Mouse (Mus musculus) lung, embryonic 15.5 days (tissue): ENCODE data around the gene Ldlrad1. TPM values are rescaled to one million over a fixed set of nuclear protein-coding genes. Genes with fewer than 3 reads are reported as not detected.
A peak's percentile ranks its signal among the peaks of the same experiment; 100 is the strongest.

Experiments used
- ATAC-seq: fragments of 200-750 bp; cut with Nextera tagmentation; 2 replicates; pipeline ENCODE4 v1.8.0; 2017; ENCODE audit warnings: moderate number of reproducible peaks, borderline replicate concordance; ENCODE audit not compliant: low FRiP score, low TSS enrichment; ENCODE audit errors: extremely low read depth
- H3K27ac ChIP-seq: fragments of 300-500 bp; sonication (generic); 2 replicates; pipeline ENCODE4 v1.5.1; 2015; ENCODE audit warnings: moderate library complexity, mild to moderate bottlenecking, inconsistent platforms
- H3K27me3 ChIP-seq: fragments of 300-500 bp; sonication (generic); 2 replicates; pipeline ENCODE4 v1.6.1; 2015; ENCODE audit warnings: inconsistent platforms
- H3K36me3 ChIP-seq: fragments of 300-500 bp; sonication (generic); 2 replicates; pipeline ENCODE4 v1.6.1; 2015; ENCODE audit warnings: inconsistent platforms
- H3K4me1 ChIP-seq: fragments of 300-500 bp; sonication (generic); 2 replicates; pipeline ENCODE4 v1.6.1; 2015; ENCODE audit warnings: inconsistent platforms
- H3K4me2 ChIP-seq: fragments of 300-500 bp; sonication (generic); 2 replicates; pipeline ENCODE4 v1.6.1; 2015; ENCODE audit warnings: inconsistent platforms, mild to moderate bottlenecking, moderate library complexity
- H3K4me3 ChIP-seq: fragments of 300-500 bp; sonication (generic); 2 replicates; pipeline ENCODE4 v1.5.1; 2015; ENCODE audit warnings: mild to moderate bottlenecking, inconsistent platforms
- H3K9ac ChIP-seq: fragments of 300-500 bp; sonication (generic); 2 replicates; pipeline ENCODE4 v1.6.1; 2015; ENCODE audit warnings: inconsistent platforms
- H3K9me3 ChIP-seq: fragments of 300-500 bp; sonication (generic); 2 replicates; pipeline ENCODE4 v1.6.1; 2016; ENCODE audit warnings: inconsistent platforms
- WGBS: fragments of 180-500 bp; shearing (Covaris S2); methylation state at CpG from one replicate; pipeline ENCODE4 v1.1.7; 2015; 5-methylcytosine and 5-hydroxymethylcytosine counted together
- polyA plus RNA-seq: library from polyadenylated mRNA; unstranded; fragments of >200 nt; fragmentation: Nextera tagmentation; extraction: Ambion mirVana; gene quantifications from 2 replicates; pipeline ENCODE4 v1.2.1, GENCODE M21; 2015

The Ldlrad1 gene
- 0.15 TPM in 1 of 2 replicates, not detected in the other for polyA plus RNA-seq

DNA sequence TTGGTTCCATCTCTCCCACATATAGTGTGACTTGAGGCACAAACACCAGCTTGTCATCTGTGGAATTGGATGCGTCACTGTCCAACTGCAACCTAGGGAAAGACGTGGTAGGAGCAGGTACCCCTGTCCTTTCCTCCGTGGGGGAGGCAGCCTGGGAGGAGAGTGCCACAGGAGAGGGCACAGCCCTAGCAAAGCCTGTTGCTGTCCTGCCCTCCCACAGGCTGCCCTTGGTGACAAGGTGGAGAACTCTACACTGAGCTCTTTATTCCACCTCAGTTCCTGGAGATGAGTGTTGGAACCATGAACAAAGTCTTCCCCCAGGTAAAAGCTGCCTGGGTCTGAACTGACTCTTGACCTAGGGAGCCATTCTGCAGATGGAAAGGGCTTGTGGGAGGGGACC is at the start of gene Ldlrad1:
Ldlrad1 (plus strand) TSS at position 301 of the 400 bp plus-strand sequence.
- no peak within 1 kb of the TSS for H3K4me3 ChIP-seq
- H3K4me1 ChIP-seq, result peaks cover 32% of the 10 kb centered on the region
- H3K4me2 ChIP-seq, result no peak within 1 kb of the TSS; the same call in 1 of the 2 replicates
- no peaks in the 10 kb centered on the region for H3K27me3 ChIP-seq
- no peak within 1 kb of the TSS for H3K9ac ChIP-seq
- H3K9me3 ChIP-seq, result no peaks in the 10 kb centered on the region
- H3K36me3 ChIP-seq, result peaks cover 13% of the 10 kb centered on the region
- no peak for ATAC-seq
- peak within 1 kb of the TSS; percentile 87 for H3K27ac ChIP-seq
- 81% methylated on average over 3 of the region's 3 CpGs for WGBS

DNA sequence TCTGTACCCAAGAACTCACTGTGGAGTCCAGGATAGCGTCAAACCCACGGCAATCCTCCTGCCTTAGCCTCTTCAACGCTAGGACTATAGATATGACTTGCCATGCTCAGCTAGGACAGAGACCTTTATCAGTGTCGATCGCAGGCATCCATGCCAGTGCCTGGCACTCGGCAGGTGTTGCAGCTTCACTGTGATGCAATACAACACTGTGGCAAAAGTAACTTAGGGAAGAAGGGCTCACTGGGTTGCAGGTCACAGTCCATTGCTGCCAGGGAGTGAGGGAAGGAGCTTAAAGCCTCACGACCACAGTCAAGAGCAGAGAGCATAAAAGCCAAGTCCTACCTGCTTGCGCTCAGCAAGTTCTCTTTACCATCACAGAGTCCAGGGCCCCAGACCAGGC is 48.8 kb upstream of the Ldlrad1 start:
- peaks cover 19% of the 10 kb centered on the region for H3K36me3 ChIP-seq

DNA sequence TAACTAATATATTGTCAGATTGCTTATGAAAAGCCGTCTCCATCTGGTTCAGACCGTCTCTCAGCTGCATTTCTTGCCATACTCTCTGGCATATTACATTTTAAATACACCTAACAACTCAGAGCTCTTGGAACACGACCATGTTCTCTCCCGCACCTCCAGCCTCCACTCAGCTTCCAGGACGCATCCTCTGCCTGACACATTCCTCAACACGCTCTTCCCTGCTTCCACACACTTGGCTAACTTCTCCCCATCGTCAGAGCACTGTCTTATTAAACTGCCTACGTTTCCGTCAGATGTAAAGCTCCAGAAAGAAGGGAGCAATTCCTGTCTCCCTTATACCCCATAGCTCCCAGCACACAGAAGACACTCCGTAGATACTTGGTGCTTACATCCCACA is 45.6 kb upstream of the Ldlrad1 start:
- 0 out of 2 replicates have a peak, but pooled peaks have one; percentile 19 for ATAC-seq

More for the DNA sequence above, 48.8 kb upstream of the Ldlrad1 start:
- H3K4me1 ChIP-seq, result peaks cover 10% of the 10 kb centered on the region; the same call in 1 of the 2 replicates
- no peak for ATAC-seq
- no peaks in the 10 kb centered on the region for H3K9me3 ChIP-seq
- WGBS, result 86% methylated on average over 8 of the region's 8 CpGs
- no peak overlapping the region for H3K4me2 ChIP-seq
- H3K27me3 ChIP-seq, result no peaks in the 10 kb centered on the region
- H3K9ac ChIP-seq, result no peak overlapping the region
- no peak overlapping the region for H3K27ac ChIP-seq
- H3K4me3 ChIP-seq, result no peak overlapping the region

DNA sequence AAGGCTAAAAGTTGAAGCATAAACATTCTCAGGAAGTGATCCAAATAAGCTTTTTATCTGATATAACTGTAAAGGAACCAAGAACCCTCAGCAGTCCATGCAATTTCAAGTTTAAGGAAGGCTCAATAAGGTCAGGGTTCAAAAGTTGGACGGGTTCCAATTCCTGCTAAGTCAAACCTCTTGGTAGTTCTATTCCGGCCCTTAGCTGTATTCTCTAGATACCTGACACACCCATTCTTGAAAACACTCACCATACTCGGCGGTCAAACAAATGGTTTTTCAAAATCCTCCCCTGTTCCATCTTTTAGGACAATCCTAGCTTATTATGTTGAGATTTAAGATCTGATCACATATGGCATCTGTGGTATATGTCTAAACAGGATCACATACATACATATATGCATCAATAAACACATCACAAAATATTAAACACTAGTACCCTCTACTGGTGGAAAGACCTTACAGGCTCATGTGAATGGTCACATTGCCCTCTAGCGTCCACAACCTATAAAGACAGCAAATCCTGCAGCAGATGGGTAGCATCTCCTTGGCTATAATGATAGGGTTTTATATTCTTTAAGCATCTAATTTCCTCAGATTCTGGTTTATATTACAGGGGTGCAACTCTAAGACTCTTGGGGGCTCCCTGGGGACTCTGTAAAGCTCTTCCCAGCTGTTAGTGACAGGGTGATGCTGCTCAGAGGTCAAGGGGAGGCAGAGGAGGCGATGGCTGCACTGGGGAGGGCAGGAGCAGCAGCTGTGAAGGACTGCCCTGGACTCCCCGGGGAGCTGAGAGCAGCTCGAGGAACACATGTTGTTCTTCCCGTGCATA is 45.0 kb upstream of the Ldlrad1 start:
- Histone ChIP-seq H3K36me3 (peaks cover 14% of the 10 kb centered on the region; the same call in 1 of the 2 replicates), H3K9ac (no peak overlapping the region), H3K27me3 (no peaks in the 10 kb centered on the region), H3K27ac (no peak overlapping the region), H3K4me3 (no peak overlapping the region), H3K4me1 (peaks cover 10% of the 10 kb centered on the region; the same call in 1 of the 2 replicates), H3K4me2 (peak overlapping the region; percentile 10; the same call in 1 of the 2 replicates), H3K9me3 (no peaks in the 10 kb centered on the region)
- ATAC-seq, result peak; percentile 74
- WGBS, result 27% methylated on average over 9 of the region's 9 CpGs

More for the DNA sequence above, 45.6 kb upstream of the Ldlrad1 start:
- Histone ChIP-seq H3K27ac (no peak overlapping the region), H3K9ac (no peak overlapping the region), H3K27me3 (no peaks in the 10 kb centered on the region), H3K4me1 (peaks cover 10% of the 10 kb centered on the region; the same call in 1 of the 2 replicates), H3K4me2 (no peak overlapping the region), H3K9me3 (no peaks in the 10 kb centered on the region), H3K36me3 (peaks cover 17% of the 10 kb centered on the region; the same call in 1 of the 2 replicates), H3K4me3 (no peak overlapping the region)
- 57% methylated on average over 10 of the region's 10 CpGs for WGBS

DNA sequence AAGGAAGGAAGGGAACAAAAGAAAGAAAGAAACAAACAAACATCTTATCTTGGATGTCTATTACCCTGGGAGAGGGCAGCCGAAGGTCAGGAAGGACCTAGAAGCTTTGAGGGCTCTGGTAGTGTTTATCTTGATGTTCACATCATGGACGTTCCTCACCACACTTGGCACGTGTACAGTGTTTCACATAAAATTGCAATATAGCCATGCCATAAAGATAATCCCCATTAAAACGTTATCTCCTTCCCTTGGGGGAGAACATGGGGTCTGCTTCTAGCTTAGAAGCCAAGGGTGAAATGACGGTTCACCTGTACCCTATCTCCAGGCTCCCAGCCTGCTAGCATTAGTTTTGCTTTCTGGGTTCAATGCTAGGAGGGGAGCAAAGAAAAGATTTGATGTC is 42.3 kb upstream of the Ldlrad1 start:
- Histone ChIP-seq H3K36me3 (peaks cover 11% of the 10 kb centered on the region; the same call in 1 of the 2 replicates), H3K4me1 (peaks cover 10% of the 10 kb centered on the region; the same call in 1 of the 2 replicates), H3K27ac (no peak overlapping the region), H3K27me3 (no peaks in the 10 kb centered on the region), H3K9ac (no peak overlapping the region), H3K9me3 (no peaks in the 10 kb centered on the region), H3K4me3 (no peak overlapping the region), H3K4me2 (no peak overlapping the region)
- ATAC-seq, result no peak
- 60% methylated on average over 5 of the region's 5 CpGs for WGBS

DNA sequence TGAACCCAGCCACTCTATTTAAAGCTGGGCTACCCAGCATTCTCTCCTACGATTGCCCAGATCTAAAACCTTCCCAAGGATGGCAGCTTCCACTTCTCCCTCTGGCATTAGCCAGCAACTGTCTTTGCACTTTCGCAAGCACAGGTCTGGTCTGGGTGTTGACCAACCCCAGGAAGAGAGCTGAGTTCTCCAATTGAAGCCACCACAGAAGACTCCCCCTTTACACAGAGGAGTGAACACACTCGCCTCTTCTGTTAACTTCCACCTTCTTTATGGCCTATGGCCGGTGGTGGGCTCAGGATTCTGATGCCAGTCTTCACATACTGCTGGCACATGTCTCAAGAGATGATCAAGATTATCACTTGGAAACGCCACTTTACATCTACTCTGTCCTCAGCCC is 41.2 kb upstream of the Ldlrad1 start:
- Histone ChIP-seq H3K27me3 (no peaks in the 10 kb centered on the region), H3K4me3 (no peak overlapping the region), H3K9ac (no peak overlapping the region), H3K4me2 (no peak overlapping the region), H3K4me1 (peaks cover 10% of the 10 kb centered on the region; the same call in 1 of the 2 replicates), H3K36me3 (peaks cover 14% of the 10 kb centered on the region; the same call in 1 of the 2 replicates), H3K9me3 (no peaks in the 10 kb centered on the region), H3K27ac (no peak overlapping the region)
- ATAC-seq, result no peak
- WGBS, result 81% methylated on average over 5 of the region's 5 CpGs

DNA sequence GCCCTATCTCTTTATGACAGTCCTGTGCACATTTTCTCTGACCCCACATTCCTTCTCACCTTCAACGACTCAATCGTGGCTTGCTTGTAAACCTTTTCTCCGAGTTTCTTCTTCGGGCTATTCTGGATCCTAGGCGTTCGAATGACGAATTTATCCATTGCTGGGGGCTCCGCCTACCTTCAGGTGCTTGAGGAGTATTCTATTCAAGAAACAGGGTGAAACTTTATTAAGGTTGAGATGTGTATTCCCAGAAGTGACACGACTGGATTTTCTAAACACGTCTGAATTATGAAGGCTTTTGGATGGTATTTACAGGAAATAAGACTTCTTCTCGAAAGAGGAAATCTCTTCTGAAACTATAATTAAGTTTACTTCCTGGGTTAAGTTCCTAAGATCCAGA is 31.5 kb upstream of the Ldlrad1 start:
- Histone ChIP-seq H3K4me1 (peaks cover 24% of the 10 kb centered on the region), H3K4me3 (peak overlapping the region; percentile 65), H3K27me3 (no peaks in the 10 kb centered on the region), H3K4me2 (peak overlapping the region; percentile 62), H3K9ac (peak overlapping the region; percentile 79), H3K36me3 (peaks cover 11% of the 10 kb centered on the region; the same call in 1 of the 2 replicates), H3K27ac (peak overlapping the region; percentile 99), H3K9me3 (no peaks in the 10 kb centered on the region)
- WGBS, result 20% methylated on average over 11 of the region's 11 CpGs
- no peak for ATAC-seq

DNA sequence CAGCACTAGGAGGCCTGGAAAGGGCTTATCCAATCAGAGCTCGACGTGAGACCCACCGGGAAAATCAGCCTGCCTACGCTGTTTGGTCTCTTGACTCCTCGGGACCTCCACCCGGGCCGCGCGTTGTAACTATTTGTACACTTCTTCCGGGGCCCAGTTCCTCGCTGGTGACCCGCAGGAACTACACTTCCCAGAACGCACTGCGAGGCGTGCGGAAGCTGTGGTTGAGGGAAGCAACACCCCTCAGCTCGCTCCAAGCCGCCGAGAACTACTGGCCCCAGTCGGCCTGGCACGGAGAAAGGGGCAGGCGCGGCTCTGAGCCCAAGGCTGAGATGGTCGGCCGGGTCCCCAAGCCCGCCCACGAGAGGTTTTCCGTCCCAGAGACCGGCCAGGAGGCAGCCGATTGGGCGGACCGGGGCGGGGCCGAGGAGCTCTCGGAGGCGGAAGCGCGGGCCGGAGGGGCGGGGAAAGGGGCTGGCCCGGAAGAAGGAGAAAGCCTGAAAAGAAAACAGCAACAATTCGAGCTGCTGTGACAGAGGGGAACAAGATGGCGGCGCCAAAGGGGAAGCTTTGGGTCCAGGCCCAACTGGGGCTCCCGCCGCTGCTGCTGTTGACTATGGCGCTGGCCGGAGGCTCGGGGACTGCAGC is 30.7 kb upstream of the Ldlrad1 start, which contains the start of gene Tmem59:
Tmem59 (plus strand) TSS at position 218 of the 648 bp plus-strand sequence.
- H3K4me1 ChIP-seq, result peaks cover 24% of the 10 kb centered on the region
- H3K9me3 ChIP-seq, result no peaks in the 10 kb centered on the region
- no peaks in the 10 kb centered on the region for H3K27me3 ChIP-seq
- H3K36me3 ChIP-seq, result peaks cover 7% of the 10 kb centered on the region; the same call in 1 of the 2 replicates
- peak within 1 kb of the TSS; percentile 62 for H3K4me2 ChIP-seq
- H3K27ac ChIP-seq, result peak within 1 kb of the TSS; percentile 99
- H3K4me3 ChIP-seq, result peak within 1 kb of the TSS; percentile 65
- peak within 1 kb of the TSS; percentile 79 for H3K9ac ChIP-seq
- WGBS, result under 1% methylated on average over 49 of the region's 49 CpGs
- peak; percentile 96 for ATAC-seq

DNA sequence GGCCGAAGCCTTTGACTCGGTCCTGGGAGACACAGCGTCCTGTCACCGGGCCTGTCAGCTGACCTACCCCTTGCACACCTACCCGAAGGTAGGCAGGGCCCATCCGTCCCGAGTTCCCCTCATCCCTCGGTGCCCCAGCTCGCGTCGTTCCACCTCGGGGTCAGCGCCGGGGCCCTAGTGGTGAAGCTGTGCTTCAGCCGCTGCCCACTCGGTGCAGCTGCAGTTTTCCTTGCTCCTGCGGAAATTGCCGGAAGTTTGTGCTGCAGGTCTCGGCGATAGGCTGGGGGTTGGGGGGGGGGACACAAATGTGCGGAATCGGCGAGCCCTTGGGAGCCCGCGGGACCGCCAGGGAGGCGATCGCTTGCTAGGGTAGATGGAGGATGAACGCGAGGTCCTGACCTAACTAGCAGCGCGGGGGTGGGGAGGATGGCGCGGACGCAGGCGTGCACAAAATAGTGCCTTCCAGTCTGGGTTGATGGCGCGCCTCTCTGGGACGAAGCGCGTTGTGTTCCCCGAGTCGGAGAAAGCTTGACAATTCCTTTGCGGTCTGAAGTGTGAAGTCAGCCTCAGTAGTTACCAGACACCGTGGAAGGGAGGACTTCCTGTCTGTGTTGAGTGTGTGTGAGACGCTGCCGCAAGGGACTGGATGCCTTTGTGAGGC is 30.0 kb upstream of the Ldlrad1 start, which contains the start of gene Tceanc2:
Tceanc2 (minus strand) TSS at position 287 of the 661 bp plus-strand sequence.
- Histone ChIP-seq H3K4me1 (peaks cover 24% of the 10 kb centered on the region), H3K27ac (peak within 1 kb of the TSS; percentile 99), H3K36me3 (peaks cover 5% of the 10 kb centered on the region; the same call in 1 of the 2 replicates), H3K4me3 (peak within 1 kb of the TSS; percentile 65), H3K27me3 (no peaks in the 10 kb centered on the region), H3K9me3 (no peaks in the 10 kb centered on the region), H3K4me2 (peak within 1 kb of the TSS; percentile 62), H3K9ac (peak within 1 kb of the TSS; percentile 79)
- ATAC-seq, result peak; percentile 69
- under 1% methylated on average over 47 of the region's 47 CpGs for WGBS

DNA sequence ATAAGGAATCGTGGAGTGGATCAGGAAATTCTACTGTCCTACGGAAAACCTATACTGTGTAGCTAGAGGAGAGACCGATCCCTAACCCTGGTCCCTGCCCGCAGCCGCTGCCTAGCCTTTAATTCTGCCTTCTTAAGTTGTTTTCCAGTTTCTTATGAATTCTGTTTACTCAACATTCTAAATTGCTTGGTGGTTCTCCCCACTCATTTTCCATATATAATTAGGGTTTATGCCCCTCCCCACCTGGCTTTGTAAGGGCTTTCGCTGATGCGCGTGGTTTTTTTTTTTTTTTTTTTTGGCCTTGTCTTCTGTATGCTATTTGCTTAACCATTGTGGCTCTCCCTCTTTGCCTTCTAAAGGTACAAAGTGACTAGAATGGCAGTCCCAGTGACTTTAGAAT is 29.4 kb upstream of the Ldlrad1 start:
- Histone ChIP-seq H3K36me3 (peaks cover 3% of the 10 kb centered on the region; the same call in 1 of the 2 replicates), H3K9ac (peak overlapping the region; percentile 79), H3K27ac (peak overlapping the region; percentile 99), H3K4me3 (peak overlapping the region; percentile 65), H3K27me3 (no peaks in the 10 kb centered on the region), H3K4me1 (peaks cover 24% of the 10 kb centered on the region), H3K9me3 (no peaks in the 10 kb centered on the region), H3K4me2 (peak overlapping the region; percentile 62)
- no peak for ATAC-seq
- WGBS, result 2% methylated on average over 8 of the region's 8 CpGs

DNA sequence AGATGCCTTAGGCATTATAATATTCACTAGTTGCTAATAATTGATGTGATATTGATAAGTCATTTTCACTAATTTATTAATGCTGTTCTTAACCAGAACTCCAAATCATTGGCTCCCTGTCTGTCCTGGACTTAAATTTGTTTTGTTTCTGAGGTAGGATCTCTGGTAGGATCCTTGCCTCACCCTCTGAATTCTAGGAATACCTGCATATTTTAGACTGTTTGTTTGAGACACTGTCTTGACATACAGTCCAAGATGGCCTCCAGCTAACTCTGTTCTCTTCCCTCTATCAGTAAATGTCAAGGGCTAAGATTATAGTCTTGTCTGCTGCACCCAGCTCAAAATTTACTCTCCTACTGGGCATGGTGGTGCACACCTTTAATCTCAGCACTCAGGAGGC is 28.2 kb upstream of the Ldlrad1 start:
- Histone ChIP-seq H3K27me3 (no peaks in the 10 kb centered on the region), H3K36me3 (no peaks in the 10 kb centered on the region), H3K4me2 (no peak overlapping the region), H3K9me3 (no peaks in the 10 kb centered on the region), H3K4me1 (peaks cover 26% of the 10 kb centered on the region), H3K9ac (no peak overlapping the region), H3K4me3 (no peak overlapping the region; the same call in 1 of the 2 replicates), H3K27ac (no peak overlapping the region)
- ATAC-seq, result no peak
